Mouse (Mus musculus): ENCODE measurements around the gene St6galnac1.
A peak's percentile ranks its signal among the peaks of the same experiment; 100 is the strongest.
"Not testable (repeated sequence)": the region's sequence is repeated elsewhere in the genome, so short reads cannot be mapped to it uniquely, and the experiment has no call there.

St6galnac1 gene

GRCm38 (mm10) chr11:116775407-116775806 is at the start of gene St6galnac1:
Gene St6galnac1 (minus strand): TSS chr11:116775507.
- no peak for DNase-seq (ENCODE audit: low spot score in 2 of 2)

- not testable (repeated sequence) for DNase-seq (ENCODE audit: low spot score in 2 of 2)
Measured at GRCm38 (mm10) chr11:116823885-116824284, 48.6 kb upstream of the St6galnac1 start.

GRCm38 (mm10) chr11:116823255-116823654 is 47.9 kb upstream of the St6galnac1 start:
- no peak for DNase-seq (ENCODE audit: low spot score in 2 of 2)

GRCm38 (mm10) chr11:116822626-116823025 is 47.3 kb upstream of the St6galnac1 start:
- DNase-seq (ENCODE audit: low spot score in 2 of 2) = no peak

GRCm38 (mm10) chr11:116822215-116822614 is 46.9 kb upstream of the St6galnac1 start:
- no peak for DNase-seq (ENCODE audit: low spot score in 2 of 2)

- DNase-seq (ENCODE audit: low spot score in 2 of 2) = no peak
Measured at GRCm38 (mm10) chr11:116821057-116821940, 46.0 kb upstream of the St6galnac1 start.

- DNase-seq (ENCODE audit: low spot score in 2 of 2) = no peak
Measured at GRCm38 (mm10) chr11:116819932-116820593, 44.8 kb upstream of the St6galnac1 start.

- DNase-seq (ENCODE audit: low spot score in 2 of 2) = no peak
Measured at GRCm38 (mm10) chr11:116818722-116819121, 43.4 kb upstream of the St6galnac1 start.

GRCm38 (mm10) chr11:116817567-116817966 is 42.3 kb upstream of the St6galnac1 start:
- DNase-seq (ENCODE audit: low spot score in 2 of 2) = no peak

GRCm38 (mm10) chr11:116816769-116817168 is 41.5 kb upstream of the St6galnac1 start:
- DNase-seq (ENCODE audit: low spot score in 2 of 2) = no peak

- DNase-seq (ENCODE audit: low spot score in 2 of 2) = no peak
Measured at GRCm38 (mm10) chr11:116814884-116815415, 39.6 kb upstream of the St6galnac1 start.

- DNase-seq (ENCODE audit: low spot score in 2 of 2) = peak in 1 of 2 experiments; percentile 21
Measured at GRCm38 (mm10) chr11:116814076-116814883, 39.0 kb upstream of the St6galnac1 start.

GRCm38 (mm10) chr11:116813610-116814009 is 38.3 kb upstream of the St6galnac1 start:
- no peak for DNase-seq (ENCODE audit: low spot score in 2 of 2)

- DNase-seq (ENCODE audit: low spot score in 2 of 2) = no peak
Measured at GRCm38 (mm10) chr11:116812793-116813529, 37.7 kb upstream of the St6galnac1 start.

GRCm38 (mm10) chr11:116810983-116811901 is 35.9 kb upstream of the St6galnac1 start:
- peak in 1 of 2 experiments; percentile 15 for DNase-seq (ENCODE audit: low spot score in 2 of 2)

- no peak for DNase-seq (ENCODE audit: low spot score in 2 of 2)
Measured at GRCm38 (mm10) chr11:116810528-116810927, 35.2 kb upstream of the St6galnac1 start.

GRCm38 (mm10) chr11:116809520-116809919 is 34.2 kb upstream of the St6galnac1 start:
- no peak for DNase-seq (ENCODE audit: low spot score in 2 of 2)

GRCm38 (mm10) chr11:116808811-116809395 is 33.6 kb upstream of the St6galnac1 start:
- DNase-seq (ENCODE audit: low spot score in 2 of 2) = no peak

- DNase-seq (ENCODE audit: low spot score in 2 of 2) = peak; percentile 54 to 71
Measured at GRCm38 (mm10) chr11:116807938-116808606, 32.8 kb upstream of the St6galnac1 start.
